Mouse (Mus musculus) liver, adult 2 months (tissue): ENCODE data around the gene Camk2n2.

ENCODE experiments used
- CTCF ChIP-seq: fragments of 200-500 bp; IDR thresholded peaks from 2 replicates; pipeline ENCODE4 v1.5.1; 2011; ENCODE audit warnings: low read depth, low read length, control low read depth
- POLR2A ChIP-seq: fragments of 200-500 bp; IDR thresholded peaks from 2 replicates; pipeline ENCODE4 v1.6.1; 2011; ENCODE audit warnings: low read length, control low read depth; ENCODE audit not compliant: insufficient read depth; ENCODE audit errors: extremely low read depth

DNA sequence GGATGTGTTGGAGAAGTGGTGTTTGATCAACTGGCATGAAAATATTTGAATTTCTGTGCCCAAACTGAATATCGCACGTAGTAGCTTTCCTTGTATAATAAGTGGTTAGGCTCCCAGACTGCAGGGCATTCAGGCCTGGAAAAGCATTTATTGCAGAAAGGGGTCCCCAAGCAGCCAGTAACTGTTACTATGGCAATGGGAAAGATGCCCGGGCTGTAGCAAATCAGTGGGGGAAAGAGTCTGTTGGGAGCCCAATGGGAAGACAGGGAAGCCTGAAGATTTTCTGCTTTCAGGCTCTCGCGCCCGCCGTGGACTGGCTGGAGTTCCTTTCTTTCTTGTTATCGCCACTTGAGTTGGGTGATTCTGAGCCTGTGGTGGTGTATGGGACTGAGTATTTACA, 17.3 kb upstream of the Camk2n2 start:
- TF ChIP-seq CTCF = no peak
- no peak for TF ChIP-seq POLR2A
